Mouse (Mus musculus) kidney, postnatal 0 days (tissue): ENCODE results near the gene Rpl32. TPM values are rescaled to one million over a fixed set of nuclear protein-coding genes. Genes with fewer than 3 reads are reported as not detected.

Experiments
- ATAC-seq: fragments of 200-750 bp; cut with Nextera tagmentation; replicated peaks from 2 replicates; pipeline ENCODE4 v1.8.0; 2017; ENCODE audit warnings: low read depth, moderate number of reproducible peaks, moderate TSS enrichment, moderate library complexity; ENCODE audit not compliant: low FRiP score
- DNase-seq: peaks from one replicate; pipeline ENCODE4 v3.0.0-alpha.2; 2016; ENCODE audit warnings: low spot score
- H3K27ac ChIP-seq: fragments of 300-500 bp; sonication (generic); 2 replicates; pipeline ENCODE4 v1.5.1; 2014; ENCODE audit warnings: mild to moderate bottlenecking
- H3K27me3 ChIP-seq: fragments of 300-500 bp; sonication (generic); 2 replicates; pipeline ENCODE4 v1.6.1; 2014; ENCODE audit warnings: low read length, mixed read lengths; ENCODE audit not compliant: insufficient read depth
- H3K36me3 ChIP-seq: fragments of 300-500 bp; sonication (generic); 2 replicates; pipeline ENCODE4 v1.6.1; 2014; ENCODE audit warnings: low read length, mixed read lengths; ENCODE audit not compliant: insufficient read depth
- H3K4me1 ChIP-seq: fragments of 300-500 bp; sonication (generic); replicated peaks from 2 replicates; pipeline ENCODE4 v1.6.1; 2014; ENCODE audit warnings: antibody characterized with exemption, low read length, mixed read lengths; ENCODE audit not compliant: insufficient read depth
- H3K4me2 ChIP-seq: fragments of 300-500 bp; sonication (generic); 2 replicates; pipeline ENCODE4 v1.6.1; 2014; ENCODE audit warnings: mild to moderate bottlenecking, low read length, moderate library complexity, mixed read lengths
- H3K4me3 ChIP-seq: fragments of 300-500 bp; sonication (generic); replicated peaks from 2 replicates; pipeline ENCODE4 v1.5.1; 2014; ENCODE audit warnings: low read depth, low read length
- H3K9ac ChIP-seq: fragments of 300-500 bp; sonication (generic); 2 replicates; pipeline ENCODE4 v1.6.1; 2014; ENCODE audit warnings: low read depth, low read length
- H3K9me3 ChIP-seq: fragments of 300-500 bp; sonication (generic); replicated peaks from 2 replicates; pipeline ENCODE4 v1.6.1; 2016; ENCODE audit warnings: low read length, inconsistent platforms, mixed read lengths
- CTCF ChIP-seq: IDR thresholded peaks from 2 replicates; pipeline ENCODE4 v1.5.1; 2016; ENCODE audit warnings: antibody characterized with exemption, low read depth, mild to moderate bottlenecking, moderate library complexity
- WGBS: fragments of 180-500 bp; shearing (Covaris S2); extraction: QIAGEN DNeasy Blood & Tissue Kit; methylation state at CpG from one replicate; pipeline ENCODE4 v1.1.7; 2014; 5-methylcytosine and 5-hydroxymethylcytosine counted together
- polyA plus RNA-seq: library from polyadenylated mRNA; unstranded; fragments of >200 nt; fragmentation: Nextera tagmentation; extraction: Ambion mirVana; gene quantifications from 2 replicates; pipeline ENCODE4 v1.2.1, GENCODE M21; 2015

Gene Rpl32
- polyA plus RNA-seq, 1 experiment from 2014 or later: 3,220 TPM

DNA sequence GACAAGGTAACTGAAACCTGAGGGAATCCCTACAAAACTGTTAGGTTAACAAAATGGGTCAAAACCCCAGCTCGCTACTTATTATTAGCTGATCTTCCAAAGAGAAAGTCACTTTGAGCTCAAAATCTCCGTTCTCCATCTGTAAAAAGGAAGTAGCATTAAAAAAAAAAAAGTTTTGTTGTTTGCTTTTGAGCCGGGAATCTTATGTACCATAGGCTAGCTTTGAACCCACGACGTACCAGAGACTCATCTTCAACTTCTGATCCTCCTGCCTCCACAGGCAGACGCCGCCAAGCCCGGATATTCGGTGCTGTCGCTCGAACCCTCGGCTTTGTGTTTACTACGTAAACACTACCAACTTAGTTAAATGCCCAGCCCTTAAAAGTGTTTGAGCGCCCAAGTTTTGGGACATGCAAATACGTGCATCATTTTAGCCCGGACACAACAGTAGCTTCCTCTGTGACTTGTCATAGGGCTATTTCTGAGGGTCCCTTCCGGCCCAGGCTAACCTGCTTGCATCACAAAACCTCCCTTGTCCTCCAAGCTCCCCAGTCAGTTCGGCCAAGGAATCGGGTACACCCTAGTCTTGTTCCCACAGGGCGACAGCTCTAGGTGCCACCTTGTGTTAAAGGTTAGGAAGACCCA, 44.0 kb upstream of the Rpl32 start:
- no peaks in the 10 kb centered on the region; the same call in 1 of the 2 replicates for H3K4me1 ChIP-seq
- 0 out of 2 replicates have a peak, but pooled peaks cover 8% of the 10 kb centered on the region for H3K36me3 ChIP-seq
- peak overlapping the region; percentile 41; the same call in 1 of the 2 replicates for H3K9ac ChIP-seq
- no peaks in the 10 kb centered on the region for H3K27me3 ChIP-seq
- ATAC-seq (no peak; the same call in 1 of the 2 replicates), DNase-seq (no peak)
- TF ChIP-seq CTCF: no peak
- peak overlapping the region; percentile 47 for H3K4me3 ChIP-seq
- peak overlapping the region; percentile 85 for H3K27ac ChIP-seq
- H3K9me3 ChIP-seq: no peaks in the 10 kb centered on the region
- WGBS: 5% methylated on average over 20 of the region's 20 CpGs
- peak overlapping the region; percentile 60 for H3K4me2 ChIP-seq

DNA sequence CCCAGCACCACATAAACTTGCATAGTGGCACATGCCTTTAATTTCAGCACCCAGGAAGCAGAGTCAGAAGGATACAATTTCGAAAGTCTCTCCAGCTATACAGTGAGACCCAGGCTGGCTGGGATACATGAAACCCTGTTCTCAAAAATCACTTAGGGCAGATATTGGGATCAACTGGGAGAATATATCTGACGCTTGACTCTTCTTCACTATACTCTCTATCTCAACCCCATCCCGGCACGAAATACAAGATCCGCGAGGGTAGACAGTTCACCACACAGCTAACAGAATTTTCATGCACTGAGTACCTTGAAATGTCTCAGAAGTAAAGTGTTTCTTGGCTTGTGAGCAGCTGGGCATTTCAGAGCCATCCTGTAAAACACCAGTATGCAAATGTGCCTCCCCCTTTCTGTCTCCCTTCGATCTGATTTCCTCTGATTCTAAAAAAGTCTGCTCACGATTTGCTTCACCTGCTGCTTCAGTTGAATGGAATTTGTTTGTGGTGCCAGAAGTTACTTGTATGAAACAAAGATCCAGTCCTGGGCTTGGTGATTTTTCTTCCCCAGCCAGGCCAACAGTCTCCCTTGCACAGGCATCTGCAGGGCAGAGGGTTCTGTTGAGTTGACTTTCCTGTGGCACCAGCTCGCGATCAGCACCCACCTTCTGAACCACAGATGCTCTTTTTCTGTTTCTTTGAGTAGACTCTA, 40.2 kb upstream of the Rpl32 start:
- DNase-seq: no peak
- no peak for ATAC-seq
- WGBS: 89% methylated on average over 10 of the region's 10 CpGs
- Histone ChIP-seq H3K27me3 (no peaks in the 10 kb centered on the region), H3K4me1 (no peaks in the 10 kb centered on the region; the same call in 1 of the 2 replicates), H3K9me3 (no peaks in the 10 kb centered on the region), H3K9ac (no peak overlapping the region), H3K4me2 (no peak overlapping the region), H3K4me3 (no peak overlapping the region), H3K36me3 (peaks cover 18% of the 10 kb centered on the region; the same call in 1 of the 2 replicates), H3K27ac (no peak overlapping the region)
- no peak for TF ChIP-seq CTCF

DNA sequence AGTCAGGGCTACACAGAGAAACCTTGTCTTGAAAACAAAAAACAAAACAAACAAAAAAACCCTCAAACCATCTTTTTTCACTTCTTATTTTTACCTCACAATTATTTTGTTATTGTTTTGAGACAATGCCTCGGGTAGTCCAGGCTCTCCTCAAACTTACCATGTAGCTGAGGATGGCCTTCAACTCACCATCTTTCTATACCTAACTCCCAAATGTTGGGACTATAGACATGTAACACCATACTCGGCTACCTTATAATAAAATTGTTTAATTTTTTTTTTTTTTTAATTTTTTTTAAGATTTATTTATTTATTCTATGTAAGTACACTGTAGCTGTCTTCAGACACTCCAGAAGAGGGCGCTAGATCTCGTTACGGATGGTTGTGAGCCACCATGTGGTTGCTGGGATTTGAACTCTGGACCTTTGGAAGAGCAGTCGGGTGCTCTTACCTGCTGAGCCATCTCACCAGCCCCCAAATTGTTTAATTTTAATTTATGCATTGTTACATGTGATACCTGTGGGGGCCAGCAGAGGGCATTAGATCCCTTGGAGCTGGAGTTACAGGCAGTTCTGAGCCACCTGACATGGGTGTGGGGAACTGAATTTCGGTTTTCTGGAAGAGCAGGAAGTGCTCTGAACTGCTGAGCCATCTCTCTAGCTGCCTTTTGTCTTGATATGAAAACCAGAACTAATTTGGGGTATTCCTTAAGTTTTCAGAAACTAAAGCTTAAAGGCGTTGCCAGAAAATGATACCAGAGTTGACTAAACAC, 38.3 kb upstream of the Rpl32 start:
- Histone ChIP-seq H3K4me2 (no peak overlapping the region), H3K9me3 (no peaks in the 10 kb centered on the region), H3K27me3 (no peaks in the 10 kb centered on the region), H3K27ac (no peak overlapping the region), H3K4me3 (no peak overlapping the region), H3K36me3 (peaks cover 30% of the 10 kb centered on the region; the same call in 1 of the 2 replicates), H3K9ac (no peak overlapping the region), H3K4me1 (no peaks in the 10 kb centered on the region)
- ATAC-seq (peak; percentile 55; the same call in 1 of the 2 replicates), DNase-seq (peak; percentile 76)
- peak; percentile 80 for TF ChIP-seq CTCF
- 42% methylated on average over 6 of the region's 8 CpGs for WGBS

DNA sequence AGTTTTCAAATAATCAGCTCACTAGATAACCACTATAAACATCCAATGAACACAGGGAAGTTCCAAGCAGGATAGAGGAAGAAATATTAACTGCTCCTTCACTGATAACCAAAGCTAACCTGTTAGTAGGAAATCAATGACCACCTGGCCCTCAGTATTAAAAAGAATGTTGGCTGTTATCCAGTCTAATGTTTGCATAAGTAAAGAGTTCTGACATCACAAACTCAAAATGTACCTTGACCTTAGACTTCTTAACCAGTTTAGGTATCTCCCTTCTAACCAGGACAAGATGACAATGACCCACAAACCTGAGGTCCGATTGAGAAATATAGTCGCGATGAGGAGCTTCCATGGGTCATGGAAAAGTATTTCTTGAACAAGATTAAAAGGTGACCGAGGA, 36.5 kb upstream of the Rpl32 start:
- TF ChIP-seq CTCF: no peak
- H3K4me3 ChIP-seq: no peak overlapping the region
- whole genome bisulfite sequencing: 92% methylated on average over 4 of the region's 4 CpGs
- H3K4me1 ChIP-seq: no peaks in the 10 kb centered on the region
- H3K27me3 ChIP-seq: no peaks in the 10 kb centered on the region
- H3K9ac ChIP-seq: no peak overlapping the region
- H3K9me3 ChIP-seq: no peaks in the 10 kb centered on the region
- DNase-seq: no peak
- no peak overlapping the region for H3K4me2 ChIP-seq
- no peak for ATAC-seq
- no peak overlapping the region for H3K27ac ChIP-seq
- peaks cover 33% of the 10 kb centered on the region; the same call in 1 of the 2 replicates for H3K36me3 ChIP-seq

DNA sequence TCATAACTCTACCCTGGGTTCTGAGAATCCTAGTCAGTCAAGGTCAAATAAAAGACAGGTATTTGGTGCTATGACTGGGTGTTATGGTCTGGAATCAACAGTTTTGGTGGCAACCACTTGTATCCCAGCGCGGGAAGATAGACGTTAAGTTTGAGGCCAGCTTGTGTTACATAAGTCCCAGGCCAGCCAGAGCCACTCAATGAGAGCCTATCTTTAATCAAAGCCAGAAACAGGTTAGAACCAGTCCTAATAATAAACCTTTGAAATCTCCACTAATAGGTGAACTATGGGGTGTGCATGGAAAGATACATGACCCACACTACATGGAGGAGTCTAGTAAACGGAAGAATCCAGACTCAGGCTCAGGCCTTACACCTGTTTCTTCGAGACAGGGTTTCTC, 30.2 kb upstream of the Rpl32 start:
- Histone ChIP-seq H3K36me3 (peaks cover 14% of the 10 kb centered on the region; the same call in 1 of the 2 replicates), H3K9ac (no peak overlapping the region), H3K4me3 (peak overlapping the region; percentile 22; the same call in 1 of the 2 replicates), H3K9me3 (no peaks in the 10 kb centered on the region), H3K27me3 (no peaks in the 10 kb centered on the region), H3K4me1 (no peaks in the 10 kb centered on the region; the same call in 1 of the 2 replicates), H3K4me2 (peak overlapping the region; percentile 67), H3K27ac (peak overlapping the region; percentile 5; the same call in 1 of the 2 replicates)
- WGBS: 69% methylated on average over 5 of the region's 5 CpGs
- no peak for TF ChIP-seq CTCF
- ATAC-seq (peak; percentile 27; the same call in 1 of the 2 replicates), DNase-seq (no peak)

DNA sequence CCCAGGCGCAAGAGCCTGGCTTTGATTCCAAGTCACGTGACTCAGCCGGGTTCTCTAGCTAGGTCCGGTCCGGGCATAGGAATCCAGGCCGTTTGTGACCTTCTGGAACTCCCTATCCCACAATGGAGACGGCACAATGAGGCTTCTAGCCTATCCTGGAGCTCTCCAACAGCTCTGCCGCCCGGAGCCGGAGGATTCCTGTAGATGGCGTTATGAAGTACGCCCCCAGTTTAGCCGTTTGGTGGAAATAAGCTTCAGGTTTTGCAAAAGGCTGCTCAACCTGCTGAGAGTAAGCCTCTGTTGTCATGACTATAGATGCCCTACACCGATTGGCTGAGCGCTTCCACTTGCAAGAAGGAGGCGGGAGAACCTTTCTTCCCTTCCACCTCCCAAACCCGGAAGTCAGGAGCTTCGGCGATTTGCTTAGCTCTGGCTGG, 29.6 kb upstream of the Rpl32 start, which contains the start of gene Efcab12:
Gene Efcab12 (minus strand): TSS at position 252 of the 437 bp plus-strand sequence.
- Histone ChIP-seq H3K27me3 (no peaks in the 10 kb centered on the region), H3K4me2 (peak within 1 kb of the TSS; percentile 67), H3K36me3 (0 out of 2 replicates have a peak, but pooled peaks cover 11% of the 10 kb centered on the region), H3K9ac (peak within 1 kb of the TSS; percentile 39; the same call in 1 of the 2 replicates), H3K9me3 (no peaks in the 10 kb centered on the region), H3K27ac (peak within 1 kb of the TSS; percentile 20; the same call in 1 of the 2 replicates), H3K4me1 (no peaks in the 10 kb centered on the region; the same call in 1 of the 2 replicates), H3K4me3 (peak within 1 kb of the TSS; percentile 22)
- peak; percentile 95 for ATAC-seq
- DNase-seq: peak; percentile 91
- WGBS: 1% methylated on average over 19 of the region's 19 CpGs
- peak; percentile 23; the same call in 1 of the 2 replicates for TF ChIP-seq CTCF
